Mouse (Mus musculus) inflammation-experienced regulatory T-cells, adult 6 months (primary cell): ENCODE measurements around the gene Abca2. TPM values are rescaled to one million over a fixed set of nuclear protein-coding genes. Genes with fewer than 3 reads are reported as not detected.
A peak's percentile ranks its signal among the peaks of the same experiment; 100 is the strongest.

Experiments
- ATAC-seq: one replicate; pipeline ENCODE4 v1.8.0; 2017
- polyA plus RNA-seq, 3 experiments: library from polyadenylated mRNA; unstranded; fragments of 100-300 nt; shearing (Covaris generic); gene quantifications; one replicate each; pipeline ENCODE4 v1.2.1; 2017

Abca2 gene
- polyA plus RNA-seq, 3 experiments from 2014 or later, result 31.4 to 59.3 (median 41.8) TPM

- ATAC-seq, result no peak
These were observed 3.0 kb upstream of the Abca2 start for GRCm38 (mm10) chr2:25425481-25425880.

- ATAC-seq, result peak; percentile 38
These were observed 1.7 kb upstream of the Abca2 start for GRCm38 (mm10) chr2:25426721-25427191.

- ATAC-seq, result no peak
These were observed 1.2 kb upstream of the Abca2 start for GRCm38 (mm10) chr2:25427256-25427655.

- ATAC-seq, result no peak
These were observed 1.1 kb downstream of the Abca2 start for GRCm38 (mm10) chr2:25429435-25430180.

- ATAC-seq, result no peak
These were observed 2.1 kb downstream of the Abca2 start for GRCm38 (mm10) chr2:25430395-25431233.

GRCm38 (mm10) chr2:25431308-25431855, 2.9 kb downstream of the Abca2 start:
- no peak for ATAC-seq

GRCm38 (mm10) chr2:25432326-25433098, 4.0 kb downstream of the Abca2 start:
- ATAC-seq, result no peak

- no peak for ATAC-seq
These were observed 4.6 kb downstream of the Abca2 start for GRCm38 (mm10) chr2:25433101-25433500.

- ATAC-seq, result no peak
These were observed 5.8 kb downstream of the Abca2 start for GRCm38 (mm10) chr2:25434292-25434691.

GRCm38 (mm10) chr2:25436286-25436820, 7.8 kb downstream of the Abca2 start:
- no peak for ATAC-seq

GRCm38 (mm10) chr2:25441067-25441466, 12.6 kb downstream of the Abca2 start:
- ATAC-seq, result no peak

- no peak for ATAC-seq
These were observed 14.2 kb downstream of the Abca2 start for GRCm38 (mm10) chr2:25442682-25443081.

- no peak for ATAC-seq
These were observed 22.5 kb downstream of the Abca2 start for GRCm38 (mm10) chr2:25450853-25451647.

GRCm38 (mm10) chr2:25452951-25453350, 24.4 kb downstream of the Abca2 start:
- ATAC-seq, result no peak

- ATAC-seq, result no peak
These were observed 27.9 kb downstream of the Abca2 start, which contains the start of gene Clic3 for GRCm38 (mm10) chr2:25456205-25456953. Gene Clic3, plus strand, starts transcription at chr2:25456838.

- no peak for ATAC-seq
These were observed 28.8 kb downstream of the Abca2 start for GRCm38 (mm10) chr2:25457022-25457896.

GRCm38 (mm10) chr2:25458911-25459310, 30.4 kb downstream of the Abca2 start:
- ATAC-seq, result no peak

- ATAC-seq, result no peak
These were observed 31.6 kb downstream of the Abca2 start for GRCm38 (mm10) chr2:25460135-25460534.

- peak; percentile 88 for ATAC-seq
These were observed 32.2 kb downstream of the Abca2 start, which contains the start of gene Paxx for GRCm38 (mm10) chr2:25460551-25461309. Gene Paxx, minus strand, starts transcription at chr2:25461094.
